Mouse (Mus musculus) A20 (cell line): ENCODE measurements around the gene Grm4.

ENCODE experiments used
- DNase-seq: peaks from one replicate; pipeline ENCODE4 v3.0.0-alpha.2; 2011; ENCODE audit warnings: low read depth, low spot score

Gene Grm4

GRCm38 (mm10) chr17:27445364-27446075 is 75.7 kb downstream of the Grm4 start:
- no peak for DNase-seq

DNA sequence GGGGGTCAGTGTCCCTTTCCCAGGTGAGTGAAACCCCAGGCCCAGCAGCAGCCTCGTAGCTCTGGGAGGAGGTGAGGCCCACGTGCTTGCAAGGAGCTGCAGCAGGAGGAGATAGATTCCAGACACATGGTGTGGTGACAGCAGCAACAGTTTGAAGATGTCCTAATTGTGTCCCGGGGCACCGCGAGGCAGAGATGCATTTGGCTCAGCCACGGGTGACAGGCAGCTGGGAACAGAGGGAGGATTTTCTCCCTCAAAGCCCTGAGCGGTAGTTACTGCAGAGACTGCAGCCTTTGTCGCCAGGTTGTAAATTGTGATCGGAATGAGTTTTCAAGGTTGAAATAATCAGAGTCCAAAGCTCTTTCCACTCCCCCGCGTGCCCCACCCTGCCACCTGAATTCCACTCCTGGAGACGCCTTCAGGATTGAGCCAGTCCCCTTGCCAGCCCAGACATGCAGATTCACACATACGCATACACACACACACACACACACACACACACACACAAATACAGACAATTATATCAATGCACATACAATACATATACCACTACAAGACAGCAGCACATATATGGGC is 78.6 kb downstream of the Grm4 start:
- DNase-seq: no peak

DNA sequence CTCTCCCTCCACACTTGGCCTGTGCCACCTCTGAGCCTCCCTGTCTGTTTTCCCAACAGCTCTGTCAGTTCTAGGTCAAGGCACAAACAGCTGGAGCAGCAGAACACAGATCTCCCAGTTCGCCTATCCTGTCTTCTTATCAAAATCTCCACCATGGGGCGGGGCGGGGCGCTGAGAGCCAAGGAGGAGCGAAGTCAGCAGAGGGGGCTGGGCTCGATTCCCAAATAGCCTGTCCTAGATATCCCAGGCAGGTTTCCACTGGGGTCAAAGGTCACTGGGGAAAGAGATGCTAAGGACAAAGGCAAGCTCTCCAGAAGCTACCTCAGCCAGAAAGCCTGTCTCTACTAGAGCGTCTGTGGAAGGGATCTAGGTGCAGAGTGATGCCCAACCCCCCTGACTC is 79.4 kb downstream of the Grm4 start:
- DNase-seq: no peak

- no peak for DNase-seq
Observed at GRCm38 (mm10) chr17:27435799-27436198, 85.4 kb downstream of the Grm4 start.

DNA sequence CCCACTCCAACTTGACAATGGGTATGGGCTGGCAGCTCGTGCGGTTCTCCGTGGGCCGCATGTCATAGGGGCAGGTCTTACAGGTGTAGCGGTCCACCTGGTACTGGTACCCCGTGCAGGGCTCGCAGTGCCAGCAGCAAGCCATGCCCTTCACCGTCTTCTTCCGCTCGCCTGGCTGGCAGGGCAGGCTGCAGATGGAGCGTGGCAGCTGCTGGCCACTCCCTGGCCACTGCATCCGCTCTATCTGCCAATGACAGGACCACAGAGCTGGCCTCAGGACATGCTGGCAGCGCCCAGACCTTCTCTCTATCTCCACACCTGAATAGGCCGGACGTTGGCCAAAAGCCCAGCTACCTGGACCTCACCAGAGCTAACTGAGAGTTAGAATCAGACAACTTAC is 86.0 kb downstream of the Grm4 start:
- no peak for DNase-seq

DNA sequence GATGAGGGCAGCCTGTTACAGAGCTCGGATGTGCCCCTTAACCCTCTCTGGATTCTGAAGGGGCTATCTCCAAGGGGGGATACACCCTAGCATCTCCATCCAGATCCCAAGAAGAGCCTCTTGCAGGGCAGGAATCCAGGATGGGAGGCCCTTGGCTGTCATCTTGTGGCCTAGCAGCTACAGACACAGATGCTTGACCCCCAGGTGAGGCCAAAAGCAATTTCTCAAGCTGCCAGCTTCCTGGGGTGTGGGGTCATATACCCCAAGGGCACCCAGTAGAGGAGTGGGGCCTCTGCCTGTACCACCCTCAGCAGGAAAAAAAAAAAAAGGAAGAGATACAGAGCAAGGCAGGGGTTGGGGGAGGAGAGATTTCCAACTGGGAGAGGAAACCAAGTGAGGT is 87.1 kb downstream of the Grm4 start:
- no peak for DNase-seq

GRCm38 (mm10) chr17:27433179-27433680 is 88.0 kb downstream of the Grm4 start:
- no peak for DNase-seq

DNA sequence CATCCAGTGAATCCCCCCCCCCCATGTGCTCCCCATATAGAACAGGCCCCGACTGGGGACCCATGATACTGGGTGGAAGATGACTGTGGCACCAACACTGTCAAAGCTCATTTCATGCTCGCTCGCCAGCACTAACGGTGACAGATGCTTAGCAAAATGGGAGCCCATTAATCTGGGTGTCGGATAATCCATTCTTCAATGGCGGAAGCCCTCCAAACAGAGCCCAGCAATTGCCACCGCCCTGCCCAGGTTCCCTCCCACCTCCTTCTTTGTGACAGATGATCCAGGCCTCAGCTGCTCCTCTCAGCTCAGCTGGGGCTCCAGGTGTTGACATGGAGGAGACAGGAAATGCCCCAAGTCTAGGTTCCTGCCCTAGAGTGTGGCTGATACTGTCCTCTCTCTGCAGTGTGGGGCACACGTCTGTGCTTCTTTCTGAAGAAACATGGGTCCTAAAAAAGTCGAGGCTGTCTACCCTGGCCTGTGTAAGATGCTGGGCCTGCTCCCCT is 89.0 kb downstream of the Grm4 start:
- no peak for DNase-seq

- DNase-seq: no peak
Observed at GRCm38 (mm10) chr17:27431049-27431839, 90.0 kb downstream of the Grm4 start.

DNA sequence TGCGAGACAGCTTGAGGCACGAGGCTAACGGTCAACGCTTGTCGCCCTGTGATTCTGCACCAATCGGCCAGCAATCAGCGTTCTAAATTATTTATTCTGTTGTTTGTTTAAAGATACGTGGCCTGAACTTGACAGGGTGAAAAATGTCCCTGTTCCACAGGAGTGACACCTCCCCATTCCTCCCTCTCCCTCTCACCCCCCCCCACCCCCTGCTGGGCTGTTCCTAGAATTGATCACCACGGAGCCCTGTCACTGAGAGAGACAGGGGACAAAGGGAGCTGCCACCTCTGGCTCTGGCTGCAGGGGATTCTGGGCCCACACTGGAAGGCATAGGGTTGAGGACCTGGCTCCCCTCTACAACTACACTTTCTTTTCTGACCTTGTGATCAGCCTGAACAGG is 91.4 kb downstream of the Grm4 start:
- DNase-seq: no peak

DNA sequence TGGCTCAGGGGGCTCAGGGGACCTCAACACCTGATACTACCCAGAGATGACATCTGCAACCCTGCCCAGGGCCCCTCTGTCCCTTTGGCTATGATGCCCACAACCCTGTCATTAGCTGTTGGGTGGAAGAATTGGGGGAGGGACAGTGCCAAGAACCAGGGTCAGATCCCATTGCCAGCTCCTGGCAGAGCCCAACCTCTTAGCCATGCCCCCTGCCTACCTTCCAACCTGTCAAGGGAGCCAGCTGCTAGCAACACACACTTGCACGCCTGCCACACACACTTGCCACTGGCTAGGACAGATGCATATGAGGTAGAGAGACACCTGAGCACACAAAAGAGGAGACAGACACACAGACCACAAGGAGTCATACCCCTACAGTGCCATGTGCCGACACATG is 96.2 kb downstream of the Grm4 start:
- DNase-seq: no peak

DNA sequence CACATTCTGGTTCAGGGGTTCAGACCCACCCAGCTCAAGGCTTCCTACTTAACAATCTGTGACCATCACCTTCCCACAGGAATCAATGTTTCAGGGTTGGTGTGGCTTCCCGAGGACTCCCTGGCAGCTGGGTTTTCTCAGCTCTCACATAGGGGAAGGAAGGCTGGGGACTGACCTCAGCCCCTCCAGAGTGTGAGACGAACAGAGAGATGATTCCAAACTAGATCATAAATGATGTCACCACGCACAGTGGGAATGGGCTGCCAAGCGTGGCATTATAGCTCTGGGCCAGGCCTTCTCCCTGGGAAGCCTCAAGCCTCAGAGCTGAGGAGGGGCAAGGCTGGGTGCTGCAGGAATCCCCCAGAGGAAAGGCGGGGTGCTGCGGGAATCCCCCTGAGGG is 96.8 kb downstream of the Grm4 start:
- DNase-seq: no peak

DNA sequence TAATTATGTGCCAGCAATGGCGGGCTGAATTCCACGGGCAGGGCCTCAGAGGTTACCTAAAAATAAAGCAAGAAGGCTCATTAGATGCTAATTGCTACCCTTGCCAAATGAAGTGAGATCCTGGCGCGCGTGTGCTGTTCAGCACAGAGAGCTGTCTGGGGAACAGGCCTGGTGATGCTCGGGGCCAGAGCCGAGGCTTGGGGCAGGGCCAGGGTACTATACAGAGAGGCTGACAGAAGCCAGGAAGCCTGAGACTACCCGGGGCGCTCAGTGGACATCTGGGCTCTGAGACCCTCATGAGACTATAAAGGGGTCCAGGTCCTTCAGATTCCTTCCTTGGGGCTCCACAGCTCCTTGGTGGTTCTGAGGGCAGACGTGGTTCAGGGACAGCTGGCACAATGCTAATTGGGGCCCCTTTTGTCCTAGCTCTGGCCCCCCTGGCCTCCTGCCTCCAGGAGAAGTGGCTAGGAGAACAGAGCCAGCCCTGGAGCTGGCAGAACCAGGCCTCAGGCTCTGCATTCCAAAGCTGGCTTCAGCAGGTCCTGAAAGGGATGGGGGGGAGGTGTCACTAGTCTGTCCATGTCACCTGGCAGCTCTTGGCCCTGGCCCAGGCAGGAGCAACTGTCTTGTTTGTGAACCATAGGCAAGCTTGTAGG is 98.3 kb downstream of the Grm4 start:
- no peak for DNase-seq

DNA sequence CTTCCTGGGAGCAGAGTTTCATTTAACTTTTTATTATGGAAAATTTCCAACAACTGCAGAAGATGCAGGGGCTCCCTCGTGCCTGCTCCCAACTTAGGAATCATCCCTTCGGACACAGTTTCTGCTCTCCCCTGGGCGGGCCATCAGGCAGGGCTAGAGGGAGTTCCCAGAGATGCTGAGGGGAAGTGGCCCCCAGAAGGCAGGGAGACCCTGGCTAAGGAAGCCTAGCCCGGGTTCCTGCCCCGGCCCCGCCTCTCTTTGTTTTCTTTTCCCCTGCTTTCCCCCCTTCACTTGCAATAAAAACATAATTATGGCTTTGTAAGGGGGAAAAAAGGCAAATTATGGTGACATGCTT is 98.9 kb downstream of the Grm4 start:
- DNase-seq: no peak

DNA sequence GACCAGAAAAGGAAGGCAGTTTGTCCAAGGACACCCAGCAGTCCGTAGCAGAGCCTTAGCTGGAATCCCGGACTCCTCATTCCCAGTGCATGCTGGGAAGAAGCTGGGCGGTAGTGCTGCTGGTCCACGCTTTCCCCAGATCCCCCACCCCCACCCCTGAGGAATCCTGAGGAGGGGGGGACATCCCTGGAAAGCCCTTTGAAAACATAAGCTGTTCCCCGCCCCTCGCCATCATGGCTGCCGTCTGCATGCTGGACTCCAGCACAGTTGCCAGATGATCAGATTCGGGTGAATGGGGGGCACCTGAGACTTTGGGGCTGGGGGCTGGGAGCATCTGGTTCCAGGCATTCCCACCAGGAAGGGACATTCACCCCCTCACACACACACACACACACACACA is 99.4 kb downstream of the Grm4 start:
- no peak for DNase-seq

- no peak for DNase-seq
Observed at GRCm38 (mm10) chr17:27409006-27409405, 112.2 kb downstream of the Grm4 start.

DNA sequence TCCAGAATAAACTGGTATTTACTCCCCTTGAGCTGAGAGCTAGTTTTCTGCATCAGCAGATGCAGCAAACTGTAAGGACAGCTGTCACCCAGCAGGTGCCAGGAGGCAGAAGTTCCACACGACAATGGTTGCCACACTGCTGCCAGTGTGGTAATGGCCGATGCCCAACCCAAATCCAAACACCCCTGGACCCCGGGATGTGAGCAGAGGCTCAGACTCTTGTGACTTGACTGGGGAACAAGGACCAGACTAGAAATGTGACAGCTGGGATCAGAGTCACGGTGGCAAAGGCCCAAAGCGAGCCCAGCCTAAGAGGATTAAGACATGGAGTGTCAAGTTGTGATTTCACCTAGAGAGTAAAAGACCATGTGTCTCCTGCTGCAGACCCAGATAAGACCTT is 112.7 kb downstream of the Grm4 start:
- no peak for DNase-seq

- no peak for DNase-seq
Observed at GRCm38 (mm10) chr17:27406956-27407355, 114.2 kb downstream of the Grm4 start.

GRCm38 (mm10) chr17:27405376-27406024 is 115.7 kb downstream of the Grm4 start:
- peak; percentile 30 for DNase-seq

DNA sequence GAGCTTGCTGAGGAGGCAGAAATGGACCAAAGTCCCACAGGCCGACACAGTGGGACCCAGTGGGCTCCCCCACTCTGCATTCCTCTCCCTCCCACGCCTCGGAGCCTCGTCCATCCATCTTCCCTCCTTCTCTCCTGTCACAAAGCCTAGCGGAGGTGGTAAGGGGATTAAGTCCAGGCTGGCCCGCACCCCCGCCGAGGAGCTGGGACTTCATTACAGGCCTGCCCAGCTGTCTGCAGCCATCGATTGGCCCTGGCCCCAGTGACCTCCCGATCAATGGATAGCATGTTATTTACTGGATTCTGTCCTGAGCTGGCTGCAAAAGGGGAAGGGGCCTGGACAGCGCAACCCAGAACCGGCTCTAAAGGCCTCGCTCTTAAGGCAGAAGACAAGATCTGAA is 120.0 kb downstream of the Grm4 start:
- DNase-seq: no peak

- DNase-seq: no peak
Observed at GRCm38 (mm10) chr17:27393931-27394330, 127.3 kb downstream of the Grm4 start.

DNA sequence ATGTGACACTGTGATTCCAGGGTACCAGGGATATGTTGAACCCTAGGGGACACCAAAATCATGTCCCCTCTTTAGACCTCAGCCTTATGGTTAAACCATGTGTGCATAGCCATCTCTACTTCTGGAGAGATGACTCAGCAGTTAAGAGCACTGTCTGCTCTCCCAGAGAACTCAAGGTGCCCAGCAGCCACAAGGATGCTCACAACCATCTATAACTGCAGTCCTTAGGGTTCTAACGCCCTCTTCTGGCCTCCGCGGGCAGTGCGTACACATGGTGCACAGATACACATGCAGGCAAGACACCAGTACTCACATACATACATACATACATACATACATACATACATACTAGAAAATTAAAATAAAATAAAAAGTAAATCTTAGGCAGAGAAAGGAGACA is 127.8 kb downstream of the Grm4 start:
- peak; percentile 19 for DNase-seq
